Mouse (Mus musculus): Measurements from ENCODE around the gene Tldc2. TPM values are rescaled to one million over a fixed set of nuclear protein-coding genes. Genes with fewer than 3 reads are reported as not detected.

The Tldc2 gene
- polyA plus RNA-seq, 1 experiment: 6.0 TPM

DNA sequence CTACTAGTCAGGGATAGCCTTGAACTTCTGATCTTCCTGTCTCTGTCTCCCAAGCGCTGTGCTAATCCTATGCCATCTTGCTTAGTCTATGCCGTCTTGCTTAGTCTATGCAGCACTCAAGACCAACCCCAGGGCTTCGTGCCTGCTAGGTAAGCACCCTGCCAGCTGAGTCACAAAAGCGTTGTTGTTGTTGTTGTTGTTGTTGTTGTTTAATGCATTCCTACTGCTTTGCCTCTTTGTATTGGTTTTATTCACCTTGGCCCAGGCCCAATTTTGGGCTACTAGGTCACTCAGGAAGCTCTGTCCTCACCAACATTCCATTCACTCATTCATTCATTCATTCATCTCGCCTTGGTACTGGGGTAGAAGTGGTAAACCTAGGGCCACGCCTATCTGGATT, 31.1 kb upstream of the Tldc2 start:
- DNase-seq: peak in 1 of 2 experiments; percentile 34
- H3K27ac ChIP-seq (ENCODE audit: insufficient read depth, low read length): peak overlapping the region; percentile 51
- no peaks in the 10 kb centered on the region for H3K27me3 ChIP-seq (ENCODE audit: control insufficient read depth, insufficient read depth, low read length)
- no peak for TF ChIP-seq POLR2A (IDR thresholded peaks at IDR 0.05; ENCODE audit: borderline replicate concordance, insufficient read depth, low read length)
- no peak for TF ChIP-seq CTCF (IDR thresholded peaks at IDR 0.05; ENCODE audit: borderline replicate concordance, insufficient read depth, low read depth, low read length)
- H3K4me3 ChIP-seq (replicated peaks; ENCODE audit: insufficient read depth, low read depth, low read length): no peak overlapping the region
- peaks cover 76% of the 10 kb centered on the region for H3K4me1 ChIP-seq (ENCODE audit: control insufficient read depth, insufficient read depth, low read length)
- WGBS: 72% methylated on average over 6 of the region's 6 CpGs

DNA sequence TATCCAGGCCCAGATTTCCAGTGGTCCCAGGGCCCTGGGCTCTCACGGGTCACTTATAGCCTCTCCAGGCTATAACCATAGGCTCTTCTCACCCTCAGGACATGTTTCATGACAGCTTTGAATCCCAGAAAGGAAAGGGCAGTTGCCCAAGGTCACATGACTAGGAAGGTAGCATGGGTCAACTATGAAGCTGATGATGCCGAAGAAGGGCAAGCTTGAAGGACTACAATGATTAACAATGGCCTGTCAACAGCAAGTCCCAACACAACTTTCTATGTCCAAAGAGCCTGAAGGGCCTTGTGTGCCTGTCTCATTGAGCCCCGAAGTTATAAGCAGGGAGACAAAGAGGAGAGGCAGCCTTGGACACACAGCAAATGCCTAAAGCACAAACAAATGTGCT, 29.7 kb upstream of the Tldc2 start:
- H3K27ac ChIP-seq (ENCODE audit: insufficient read depth, low read length): peak overlapping the region; percentile 81
- DNase-seq: no peak
- H3K4me3 ChIP-seq (replicated peaks; ENCODE audit: insufficient read depth, low read depth, low read length): no peak overlapping the region
- TF ChIP-seq CTCF (IDR thresholded peaks at IDR 0.05; ENCODE audit: borderline replicate concordance, insufficient read depth, low read depth, low read length) (no peak), POLR2A (IDR thresholded peaks at IDR 0.05; ENCODE audit: borderline replicate concordance, insufficient read depth, low read length) (no peak)
- H3K4me1 ChIP-seq (ENCODE audit: control insufficient read depth, insufficient read depth, low read length): peaks cover 78% of the 10 kb centered on the region
- 69% methylated on average over 3 of the region's 3 CpGs for WGBS
- no peaks in the 10 kb centered on the region for H3K27me3 ChIP-seq (ENCODE audit: control insufficient read depth, insufficient read depth, low read length)

DNA sequence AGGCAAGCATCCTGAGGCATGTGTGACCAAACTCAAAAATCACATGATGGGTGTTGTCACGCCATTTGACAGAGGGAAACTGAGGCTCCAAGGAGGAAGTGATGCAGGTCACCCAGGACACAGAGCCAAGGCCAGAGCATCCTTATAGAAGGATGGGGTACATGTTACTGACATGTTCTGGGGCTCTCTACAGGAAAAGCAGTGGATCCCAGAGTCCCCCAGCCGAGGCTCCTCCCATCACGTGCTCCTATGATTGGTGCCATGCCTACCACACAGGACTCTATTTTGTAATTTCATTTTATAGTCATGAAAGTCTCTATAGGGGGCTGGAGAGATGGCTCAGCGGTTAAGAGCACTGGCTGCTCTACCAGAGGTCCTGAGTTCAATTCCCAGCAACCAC, 29.1 kb upstream of the Tldc2 start:
- Histone ChIP-seq H3K4me1 (ENCODE audit: control insufficient read depth, insufficient read depth, low read length) (peaks cover 78% of the 10 kb centered on the region), H3K27ac (ENCODE audit: insufficient read depth, low read length) (peak overlapping the region; percentile 81), H3K4me3 (replicated peaks; ENCODE audit: insufficient read depth, low read depth, low read length) (no peak overlapping the region), H3K27me3 (ENCODE audit: control insufficient read depth, insufficient read depth, low read length) (no peaks in the 10 kb centered on the region)
- 44% methylated on average over 4 of the region's 4 CpGs for WGBS
- no peak for TF ChIP-seq CTCF (IDR thresholded peaks at IDR 0.05; ENCODE audit: borderline replicate concordance, insufficient read depth, low read depth, low read length)
- TF ChIP-seq POLR2A (IDR thresholded peaks at IDR 0.05; ENCODE audit: borderline replicate concordance, insufficient read depth, low read length): no peak
- no peak for DNase-seq

DNA sequence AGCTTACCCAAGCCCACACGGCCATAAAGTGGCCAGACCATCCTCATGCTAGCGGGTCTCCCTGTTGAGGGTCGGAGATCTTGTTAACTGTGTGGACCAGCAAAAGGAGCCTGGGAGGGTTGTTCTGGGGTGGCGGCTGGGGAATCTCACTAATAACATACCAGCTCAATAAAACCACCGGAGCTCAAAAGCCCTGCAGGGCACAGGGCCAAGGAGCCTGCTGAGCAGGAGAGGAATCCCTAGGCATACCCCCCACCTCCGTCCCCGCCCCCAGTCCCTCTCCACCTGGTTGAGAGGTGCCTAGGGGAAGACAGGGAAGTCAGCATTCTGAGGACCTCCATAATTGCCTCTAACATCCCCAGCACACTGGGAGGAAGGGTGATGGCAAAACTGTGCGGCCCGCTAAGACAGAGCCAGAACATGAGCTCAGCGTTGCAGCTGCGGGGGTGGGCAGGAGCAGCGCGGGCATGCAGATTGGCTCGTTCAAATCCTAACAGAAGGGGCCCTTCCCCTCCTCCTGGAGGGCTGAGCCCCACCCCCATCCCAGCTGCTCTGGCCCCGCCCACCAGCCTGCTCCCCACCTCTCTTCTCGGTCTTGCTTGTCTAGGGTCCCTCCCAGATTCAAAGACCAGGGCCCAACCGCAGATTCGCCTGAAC, 28.4 kb upstream of the Tldc2 start:
- DNase-seq: peak; percentile 80 to 82
- peak overlapping the region; percentile 99 for H3K27ac ChIP-seq (ENCODE audit: insufficient read depth, low read length)
- H3K4me3 ChIP-seq (replicated peaks; ENCODE audit: insufficient read depth, low read depth, low read length): no peak overlapping the region
- 6% methylated on average over 18 of the region's 18 CpGs for WGBS
- TF ChIP-seq POLR2A (IDR thresholded peaks at IDR 0.05; ENCODE audit: borderline replicate concordance, insufficient read depth, low read length): 0 out of 2 replicates have a peak, but pooled peaks have one; percentile 11
- no peak for TF ChIP-seq CTCF (IDR thresholded peaks at IDR 0.05; ENCODE audit: borderline replicate concordance, insufficient read depth, low read depth, low read length)
- H3K27me3 ChIP-seq (ENCODE audit: control insufficient read depth, insufficient read depth, low read length): no peaks in the 10 kb centered on the region
- H3K4me1 ChIP-seq (ENCODE audit: control insufficient read depth, insufficient read depth, low read length): peaks cover 79% of the 10 kb centered on the region

DNA sequence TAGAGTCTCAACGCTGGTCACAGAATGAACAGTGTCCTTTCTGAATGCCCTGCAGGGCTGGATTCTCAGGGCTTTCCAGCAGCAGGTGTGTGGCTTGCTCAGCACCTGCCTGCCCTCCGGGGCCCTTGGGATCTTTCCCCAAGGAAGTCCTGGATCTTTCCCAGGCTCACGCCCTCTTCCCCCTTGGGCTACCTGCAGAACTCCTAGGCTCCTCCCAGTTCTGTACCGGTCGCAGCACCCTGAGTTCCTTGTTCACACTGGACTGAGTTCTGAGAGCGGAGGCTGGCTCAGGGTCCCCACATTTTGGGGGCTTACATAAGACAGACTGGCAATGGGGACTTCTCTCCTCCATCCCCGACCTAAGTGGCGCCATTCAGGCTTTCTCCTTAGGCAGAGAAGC, 27.7 kb upstream of the Tldc2 start:
- H3K4me1 ChIP-seq (ENCODE audit: control insufficient read depth, insufficient read depth, low read length): peaks cover 80% of the 10 kb centered on the region
- peak overlapping the region; percentile 99 for H3K27ac ChIP-seq (ENCODE audit: insufficient read depth, low read length)
- H3K27me3 ChIP-seq (ENCODE audit: control insufficient read depth, insufficient read depth, low read length): no peaks in the 10 kb centered on the region
- TF ChIP-seq CTCF (IDR thresholded peaks at IDR 0.05; ENCODE audit: borderline replicate concordance, insufficient read depth, low read depth, low read length): no peak
- TF ChIP-seq POLR2A (IDR thresholded peaks at IDR 0.05; ENCODE audit: borderline replicate concordance, insufficient read depth, low read length): no peak
- H3K4me3 ChIP-seq (replicated peaks; ENCODE audit: insufficient read depth, low read depth, low read length): peak overlapping the region; percentile 10
- WGBS: 27% methylated on average over 8 of the region's 8 CpGs
- peak; percentile 56 to 59 for DNase-seq

DNA sequence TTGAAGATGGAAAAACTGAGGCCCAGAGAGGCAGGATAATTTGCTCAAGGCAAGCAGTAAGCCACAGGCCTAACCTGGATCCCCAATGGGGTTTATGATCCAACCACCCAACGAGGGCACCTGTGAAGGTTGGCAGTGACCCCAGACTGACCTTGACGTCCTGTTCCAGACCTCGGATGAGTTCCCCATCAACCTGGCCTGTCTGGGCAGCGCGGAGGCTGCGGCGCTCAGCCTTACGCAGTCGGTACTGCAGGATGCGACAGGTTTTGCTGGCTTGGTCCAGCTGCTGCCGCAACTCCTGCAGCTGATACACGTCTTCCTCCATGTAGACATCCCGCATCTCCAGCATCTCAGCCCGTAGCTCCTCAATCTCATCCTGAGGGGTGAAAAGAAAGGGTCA, 26.8 kb upstream of the Tldc2 start:
- Histone ChIP-seq H3K4me3 (replicated peaks; ENCODE audit: insufficient read depth, low read depth, low read length) (peak overlapping the region; percentile 13), H3K27me3 (ENCODE audit: control insufficient read depth, insufficient read depth, low read length) (no peaks in the 10 kb centered on the region), H3K27ac (ENCODE audit: insufficient read depth, low read length) (peak overlapping the region; percentile 99), H3K4me1 (ENCODE audit: control insufficient read depth, insufficient read depth, low read length) (peaks cover 80% of the 10 kb centered on the region)
- WGBS: 23% methylated on average over 14 of the region's 14 CpGs
- DNase-seq: peak; percentile 68 to 73
- TF ChIP-seq POLR2A (IDR thresholded peaks at IDR 0.05; ENCODE audit: borderline replicate concordance, insufficient read depth, low read length) (no peak), CTCF (IDR thresholded peaks at IDR 0.05; ENCODE audit: borderline replicate concordance, insufficient read depth, low read depth, low read length) (no peak)

DNA sequence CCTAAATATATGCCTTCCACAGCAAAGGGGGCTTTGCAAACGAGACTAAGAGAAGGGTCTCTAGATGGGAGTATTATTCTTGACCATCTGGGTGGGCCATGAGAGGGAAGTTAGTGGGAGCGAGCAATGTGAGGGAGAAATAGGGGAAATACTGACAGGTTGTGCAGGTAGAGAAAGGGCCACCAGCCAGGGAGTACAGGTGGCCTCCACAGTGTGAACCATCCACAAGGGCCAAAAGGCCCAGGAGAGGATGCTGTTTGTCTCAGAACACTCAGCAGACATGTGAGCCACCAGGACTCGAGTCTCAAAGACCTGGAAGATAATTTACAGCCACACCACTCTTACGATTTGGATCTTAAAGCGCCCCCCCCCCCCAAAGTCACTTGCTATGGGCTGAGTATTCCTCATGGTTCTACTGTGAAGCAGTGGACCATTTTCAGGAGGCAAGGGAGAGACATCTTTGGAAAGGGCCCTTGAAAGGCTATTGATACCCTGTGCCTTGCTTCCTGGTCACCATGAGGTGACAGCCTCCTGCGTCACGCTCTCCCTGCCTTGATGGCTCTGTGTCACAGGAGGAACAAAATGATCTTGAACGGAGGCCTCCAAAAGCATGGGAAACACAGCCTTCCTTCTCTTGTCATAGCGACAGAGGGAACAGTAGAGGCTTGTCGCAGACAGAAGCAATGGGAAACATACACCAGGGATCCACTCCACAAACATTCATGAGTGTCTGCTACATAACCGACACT, 26.1 kb upstream of the Tldc2 start:
- TF ChIP-seq CTCF (IDR thresholded peaks at IDR 0.05; ENCODE audit: borderline replicate concordance, insufficient read depth, low read depth, low read length) (no peak; the same call in 1 of the 2 replicates), POLR2A (IDR thresholded peaks at IDR 0.05; ENCODE audit: borderline replicate concordance, insufficient read depth, low read length) (no peak)
- peak; percentile 83 to 89 for DNase-seq
- peaks cover 82% of the 10 kb centered on the region for H3K4me1 ChIP-seq (ENCODE audit: control insufficient read depth, insufficient read depth, low read length)
- peak overlapping the region; percentile 99 for H3K27ac ChIP-seq (ENCODE audit: insufficient read depth, low read length)
- WGBS: 11% methylated on average over 11 of the region's 11 CpGs
- no peaks in the 10 kb centered on the region for H3K27me3 ChIP-seq (ENCODE audit: control insufficient read depth, insufficient read depth, low read length)
- no peak overlapping the region for H3K4me3 ChIP-seq (replicated peaks; ENCODE audit: insufficient read depth, low read depth, low read length)
